Mouse (Mus musculus): Measurements from ENCODE around the gene Usp54. TPM values are rescaled to one million over a fixed set of nuclear protein-coding genes. Genes with fewer than 3 reads are reported as not detected.

Gene Usp54
- polyA plus RNA-seq, 1 experiment from 2014 or later = 9.9 TPM

DNA sequence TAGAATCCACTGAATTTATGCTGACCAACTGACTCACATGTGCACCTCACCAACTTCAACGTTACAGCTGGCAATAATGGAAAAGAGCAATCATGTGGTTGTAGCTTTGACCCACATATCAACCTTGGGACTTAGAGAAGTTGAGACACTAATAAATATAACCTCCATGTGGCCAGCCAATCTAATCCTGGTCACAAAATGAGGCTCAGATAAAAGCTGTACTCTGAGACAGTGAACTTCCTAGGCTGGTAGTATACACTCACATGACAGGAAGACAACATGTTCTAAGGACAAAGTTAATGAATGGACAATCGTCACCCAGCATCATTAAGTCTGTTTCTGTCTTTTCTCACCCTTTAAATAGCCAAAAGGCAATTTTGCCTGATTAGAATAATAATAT, 14.4 kb downstream of the Usp54 start:
- H3K27ac ChIP-seq (ENCODE audit: low read depth, low read length) = no peak overlapping the region
- H3K36me3 ChIP-seq (ENCODE audit: control insufficient read depth, insufficient read depth, low read length) = no peaks in the 10 kb centered on the region
- no peak overlapping the region for H3K4me3 ChIP-seq (ENCODE audit: low read depth, low read length)
- 83% methylated on average over 2 of the region's 2 CpGs for WGBS
- ATAC-seq (ENCODE audit: low FRiP score) = no peak
- no peak overlapping the region for H3K9ac ChIP-seq (ENCODE audit: low read depth, low read length)
- no peak for DNase-seq (ENCODE audit: low spot score)
- no peaks in the 10 kb centered on the region for H3K27me3 ChIP-seq (ENCODE audit: control insufficient read depth, insufficient read depth, low read length)
- no peaks in the 10 kb centered on the region for H3K9me3 ChIP-seq (ENCODE audit: control insufficient read depth, low read length)
- H3K4me2 ChIP-seq (replicated peaks; ENCODE audit: low read depth, low read length) = no peak overlapping the region
- no peaks in the 10 kb centered on the region for H3K4me1 ChIP-seq (replicated peaks; ENCODE audit: control insufficient read depth, insufficient read depth, low read length)

DNA sequence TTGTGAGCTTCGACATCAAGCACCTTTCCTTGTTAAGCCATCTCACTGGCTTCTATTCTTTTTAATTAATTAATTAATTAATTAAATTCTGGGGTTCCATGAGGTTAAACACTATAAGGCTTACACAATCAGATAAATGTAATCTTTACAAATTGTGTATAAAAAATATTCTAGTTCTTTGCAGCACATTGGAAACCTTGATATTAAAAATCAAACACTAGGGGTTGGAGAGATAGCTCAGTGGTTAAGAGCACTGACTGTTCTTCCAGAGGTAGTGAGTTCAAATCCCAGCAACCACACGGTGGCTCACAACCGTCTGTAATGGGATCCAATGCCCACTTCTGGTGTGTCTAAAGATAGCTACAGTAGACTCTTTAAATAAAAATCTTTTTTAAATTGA, 18.0 kb downstream of the Usp54 start:
- Histone ChIP-seq H3K9ac (ENCODE audit: low read depth, low read length) (no peak overlapping the region), H3K9me3 (ENCODE audit: control insufficient read depth, low read length) (no peaks in the 10 kb centered on the region), H3K4me3 (ENCODE audit: low read depth, low read length) (no peak overlapping the region), H3K4me2 (replicated peaks; ENCODE audit: low read depth, low read length) (no peak overlapping the region), H3K27ac (ENCODE audit: low read depth, low read length) (no peak overlapping the region), H3K27me3 (ENCODE audit: control insufficient read depth, insufficient read depth, low read length) (no peaks in the 10 kb centered on the region), H3K4me1 (replicated peaks; ENCODE audit: control insufficient read depth, insufficient read depth, low read length) (no peaks in the 10 kb centered on the region), H3K36me3 (ENCODE audit: control insufficient read depth, insufficient read depth, low read length) (no peaks in the 10 kb centered on the region)
- 93% methylated on average over 3 of the region's 3 CpGs for whole genome bisulfite sequencing
- ATAC-seq (ENCODE audit: low FRiP score) (no peak), DNase-seq (ENCODE audit: low spot score) (no peak)

DNA sequence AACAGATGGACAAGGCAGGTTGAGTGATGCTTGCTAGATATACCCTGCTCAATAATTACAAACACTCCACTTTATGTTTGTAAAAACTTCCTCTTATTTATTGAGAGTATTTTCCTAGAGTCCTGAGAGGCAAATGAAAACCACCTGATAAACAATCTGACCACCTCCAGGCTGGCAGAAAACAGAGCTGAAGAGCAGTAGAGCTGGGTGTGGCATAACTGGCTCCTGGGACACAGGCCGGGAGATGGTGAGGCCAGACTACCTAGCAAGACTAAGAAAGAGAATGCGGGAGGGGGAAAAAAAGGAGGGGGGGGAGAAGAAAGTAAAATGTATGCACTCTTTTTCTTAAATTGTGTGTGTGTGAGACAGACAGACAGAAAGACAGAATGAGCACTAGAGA, 18.5 kb downstream of the Usp54 start:
- Histone ChIP-seq H3K36me3 (ENCODE audit: control insufficient read depth, insufficient read depth, low read length) (no peaks in the 10 kb centered on the region), H3K27ac (ENCODE audit: low read depth, low read length) (no peak overlapping the region), H3K4me2 (replicated peaks; ENCODE audit: low read depth, low read length) (no peak overlapping the region), H3K27me3 (ENCODE audit: control insufficient read depth, insufficient read depth, low read length) (no peaks in the 10 kb centered on the region), H3K9me3 (ENCODE audit: control insufficient read depth, low read length) (no peaks in the 10 kb centered on the region), H3K4me1 (replicated peaks; ENCODE audit: control insufficient read depth, insufficient read depth, low read length) (no peaks in the 10 kb centered on the region), H3K9ac (ENCODE audit: low read depth, low read length) (no peak overlapping the region), H3K4me3 (ENCODE audit: low read depth, low read length) (no peak overlapping the region)
- DNase-seq (ENCODE audit: low spot score) (no peak), ATAC-seq (ENCODE audit: low FRiP score) (no peak)
- WGBS = 93% methylated on average over 2 of the region's 2 CpGs

DNA sequence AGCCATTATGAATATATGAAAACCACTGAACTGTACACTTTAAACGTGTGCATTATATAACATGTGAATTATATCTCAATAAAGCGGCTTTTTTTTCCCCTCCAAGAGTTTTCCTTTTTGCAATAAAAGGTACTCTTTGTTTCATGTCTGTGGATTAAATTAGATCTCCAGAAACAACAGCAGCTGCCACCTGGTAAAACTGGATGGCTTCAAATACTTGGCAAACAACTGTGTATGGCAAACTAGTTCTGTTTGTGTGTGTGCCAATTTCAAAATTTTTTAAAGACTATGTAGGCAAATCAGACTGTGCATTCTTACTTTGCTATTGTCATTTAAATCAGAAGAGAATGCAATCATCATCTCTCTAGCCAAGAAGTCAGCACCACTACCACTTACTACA, 19.0 kb downstream of the Usp54 start:
- no peak for DNase-seq (ENCODE audit: low spot score)
- no peak for ATAC-seq (ENCODE audit: low FRiP score)
- H3K4me3 ChIP-seq (ENCODE audit: low read depth, low read length) = no peak overlapping the region
- no peak overlapping the region for H3K27ac ChIP-seq (ENCODE audit: low read depth, low read length)
- no peaks in the 10 kb centered on the region for H3K27me3 ChIP-seq (ENCODE audit: control insufficient read depth, insufficient read depth, low read length)
- WGBS = 87% methylated on average over 2 of the region's 2 CpGs
- H3K36me3 ChIP-seq (ENCODE audit: control insufficient read depth, insufficient read depth, low read length) = no peaks in the 10 kb centered on the region
- no peaks in the 10 kb centered on the region for H3K4me1 ChIP-seq (replicated peaks; ENCODE audit: control insufficient read depth, insufficient read depth, low read length)
- H3K9ac ChIP-seq (ENCODE audit: low read depth, low read length) = no peak overlapping the region
- H3K9me3 ChIP-seq (ENCODE audit: control insufficient read depth, low read length) = no peaks in the 10 kb centered on the region
- no peak overlapping the region for H3K4me2 ChIP-seq (replicated peaks; ENCODE audit: low read depth, low read length)

DNA sequence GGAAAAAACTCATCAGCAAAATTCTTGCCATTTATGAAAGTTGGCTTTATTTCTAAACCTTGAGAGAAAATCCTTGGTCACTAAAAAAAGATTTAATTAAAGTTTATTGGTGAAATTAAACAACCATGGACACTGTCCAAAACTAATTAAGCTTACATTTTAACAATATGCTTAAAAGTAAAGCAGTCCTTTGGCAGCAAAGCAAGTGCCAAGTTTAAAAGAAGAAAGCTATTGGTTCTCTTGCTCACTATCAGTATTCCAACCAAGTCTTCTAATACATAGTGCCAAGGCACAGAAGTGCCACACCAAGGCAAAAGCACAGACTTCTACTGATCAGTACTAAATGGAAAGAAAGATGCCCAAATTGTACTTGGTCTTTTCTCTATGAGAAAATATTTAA, 21.7 kb downstream of the Usp54 start:
- ATAC-seq (ENCODE audit: low FRiP score) (no peak), DNase-seq (ENCODE audit: low spot score) (no peak)
- Histone ChIP-seq H3K9me3 (ENCODE audit: control insufficient read depth, low read length) (no peaks in the 10 kb centered on the region), H3K27me3 (ENCODE audit: control insufficient read depth, insufficient read depth, low read length) (no peaks in the 10 kb centered on the region), H3K4me2 (replicated peaks; ENCODE audit: low read depth, low read length) (no peak overlapping the region), H3K9ac (ENCODE audit: low read depth, low read length) (no peak overlapping the region), H3K27ac (ENCODE audit: low read depth, low read length) (no peak overlapping the region), H3K4me1 (replicated peaks; ENCODE audit: control insufficient read depth, insufficient read depth, low read length) (no peaks in the 10 kb centered on the region), H3K36me3 (ENCODE audit: control insufficient read depth, insufficient read depth, low read length) (no peaks in the 10 kb centered on the region), H3K4me3 (ENCODE audit: low read depth, low read length) (no peak overlapping the region)

DNA sequence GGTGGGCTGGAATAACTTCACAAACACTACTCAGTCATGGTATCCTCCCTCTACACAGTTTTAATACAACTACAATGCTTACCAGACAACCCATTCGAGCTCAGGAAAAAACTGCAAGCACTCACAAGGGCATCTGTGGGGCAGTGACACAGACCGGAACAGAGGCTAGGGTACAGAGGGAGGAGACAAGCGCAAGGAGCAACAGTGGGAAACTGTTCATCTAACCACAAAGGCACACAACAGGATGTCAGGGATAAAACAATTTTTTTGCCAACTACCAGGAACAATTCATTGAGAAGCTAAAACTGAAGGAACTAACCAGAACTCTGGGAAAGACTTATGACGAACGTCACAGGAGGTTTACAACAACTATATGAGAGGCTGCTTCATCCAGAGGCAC, 22.7 kb downstream of the Usp54 start:
- ATAC-seq (ENCODE audit: low FRiP score) = no peak
- H3K9ac ChIP-seq (ENCODE audit: low read depth, low read length) = no peak overlapping the region
- H3K4me1 ChIP-seq (replicated peaks; ENCODE audit: control insufficient read depth, insufficient read depth, low read length) = no peaks in the 10 kb centered on the region
- WGBS = 82% methylated on average over 5 of the region's 5 CpGs
- no peaks in the 10 kb centered on the region for H3K9me3 ChIP-seq (ENCODE audit: control insufficient read depth, low read length)
- H3K27ac ChIP-seq (ENCODE audit: low read depth, low read length) = no peak overlapping the region
- no peaks in the 10 kb centered on the region for H3K36me3 ChIP-seq (ENCODE audit: control insufficient read depth, insufficient read depth, low read length)
- H3K27me3 ChIP-seq (ENCODE audit: control insufficient read depth, insufficient read depth, low read length) = no peaks in the 10 kb centered on the region
- no peak overlapping the region for H3K4me2 ChIP-seq (replicated peaks; ENCODE audit: low read depth, low read length)
- no peak for DNase-seq (ENCODE audit: low spot score)
- no peak overlapping the region for H3K4me3 ChIP-seq (ENCODE audit: low read depth, low read length)

DNA sequence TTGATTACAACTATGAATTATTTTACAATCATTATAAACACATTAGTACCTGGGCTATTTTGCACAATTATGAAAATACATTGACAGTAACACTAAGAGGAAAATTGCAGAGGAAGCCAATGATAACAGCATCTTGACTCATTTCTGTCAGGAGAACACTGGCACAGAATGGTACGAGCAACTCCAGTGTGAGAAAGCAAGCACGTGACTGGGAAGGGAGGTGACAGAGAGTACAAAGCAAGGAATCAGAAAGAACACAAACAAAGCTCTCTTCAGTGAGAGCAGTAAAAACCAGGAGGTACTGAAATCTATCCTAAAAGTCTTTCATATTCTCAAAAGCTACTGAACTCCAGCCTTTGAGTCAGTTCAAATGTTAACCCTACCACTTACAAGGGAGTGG, 24.4 kb downstream of the Usp54 start:
- Histone ChIP-seq H3K4me3 (ENCODE audit: low read depth, low read length) (no peak overlapping the region), H3K9me3 (ENCODE audit: control insufficient read depth, low read length) (no peaks in the 10 kb centered on the region), H3K9ac (ENCODE audit: low read depth, low read length) (no peak overlapping the region), H3K27ac (ENCODE audit: low read depth, low read length) (no peak overlapping the region), H3K36me3 (ENCODE audit: control insufficient read depth, insufficient read depth, low read length) (no peaks in the 10 kb centered on the region), H3K27me3 (ENCODE audit: control insufficient read depth, insufficient read depth, low read length) (no peaks in the 10 kb centered on the region), H3K4me1 (replicated peaks; ENCODE audit: control insufficient read depth, insufficient read depth, low read length) (no peaks in the 10 kb centered on the region), H3K4me2 (replicated peaks; ENCODE audit: low read depth, low read length) (no peak overlapping the region)
- DNase-seq (ENCODE audit: low spot score) (no peak), ATAC-seq (ENCODE audit: low FRiP score) (no peak)
- 35% methylated on average over 2 of the region's 2 CpGs for WGBS

DNA sequence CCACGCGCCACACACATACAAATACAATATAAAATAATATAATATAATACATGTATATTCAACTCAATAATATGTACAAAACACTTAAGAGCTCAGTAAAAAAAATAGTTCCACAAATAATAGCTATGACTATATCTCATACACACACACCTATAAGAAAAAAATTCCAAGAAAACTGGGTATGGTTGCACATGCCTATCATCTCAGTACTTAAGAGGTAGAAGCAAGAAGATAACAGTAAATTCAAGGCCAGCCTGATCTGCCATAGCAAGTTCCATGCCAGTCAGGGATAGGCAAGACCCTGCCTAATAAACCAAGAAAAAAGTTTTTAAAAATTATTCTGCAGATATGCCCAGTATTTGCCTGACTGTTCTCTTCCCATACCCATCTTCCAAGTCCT, 25.8 kb downstream of the Usp54 start:
- 93% methylated on average over 2 of the region's 2 CpGs for WGBS
- no peak overlapping the region for H3K4me3 ChIP-seq (ENCODE audit: low read depth, low read length)
- no peak overlapping the region for H3K27ac ChIP-seq (ENCODE audit: low read depth, low read length)
- no peaks in the 10 kb centered on the region for H3K27me3 ChIP-seq (ENCODE audit: control insufficient read depth, insufficient read depth, low read length)
- no peaks in the 10 kb centered on the region for H3K9me3 ChIP-seq (ENCODE audit: control insufficient read depth, low read length)
- H3K4me1 ChIP-seq (replicated peaks; ENCODE audit: control insufficient read depth, insufficient read depth, low read length) = no peaks in the 10 kb centered on the region
- no peak overlapping the region for H3K4me2 ChIP-seq (replicated peaks; ENCODE audit: low read depth, low read length)
- H3K36me3 ChIP-seq (ENCODE audit: control insufficient read depth, insufficient read depth, low read length) = no peaks in the 10 kb centered on the region
- no peak for DNase-seq (ENCODE audit: low spot score)
- no peak for ATAC-seq (ENCODE audit: low FRiP score)
- no peak overlapping the region for H3K9ac ChIP-seq (ENCODE audit: low read depth, low read length)

DNA sequence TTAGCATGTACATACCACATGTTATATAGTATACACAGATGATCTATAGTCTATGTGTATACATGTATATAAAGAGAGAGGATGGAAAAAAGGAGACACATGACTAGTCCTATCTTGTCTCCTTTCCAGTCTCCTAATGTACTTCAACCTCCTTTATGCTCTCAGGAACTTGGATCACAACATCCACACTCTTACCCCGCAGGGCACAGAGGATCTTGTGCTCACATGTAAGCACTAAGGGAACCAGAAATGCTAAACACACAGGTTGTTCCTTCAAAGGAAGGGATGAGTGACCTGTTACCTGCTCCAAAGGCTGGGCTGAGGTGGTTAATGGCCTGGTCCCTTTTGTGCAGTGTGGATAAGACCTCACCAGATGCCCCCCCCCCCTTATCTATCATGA, 28.0 kb downstream of the Usp54 start:
- no peak overlapping the region for H3K4me3 ChIP-seq (ENCODE audit: low read depth, low read length)
- H3K4me1 ChIP-seq (replicated peaks; ENCODE audit: control insufficient read depth, insufficient read depth, low read length) = no peaks in the 10 kb centered on the region
- no peaks in the 10 kb centered on the region for H3K9me3 ChIP-seq (ENCODE audit: control insufficient read depth, low read length)
- H3K27me3 ChIP-seq (ENCODE audit: control insufficient read depth, insufficient read depth, low read length) = no peaks in the 10 kb centered on the region
- DNase-seq (ENCODE audit: low spot score) = no peak
- no peaks in the 10 kb centered on the region for H3K36me3 ChIP-seq (ENCODE audit: control insufficient read depth, insufficient read depth, low read length)
- no peak overlapping the region for H3K27ac ChIP-seq (ENCODE audit: low read depth, low read length)
- 89% methylated on average over 1 of the region's 1 CpGs for WGBS
- ATAC-seq (ENCODE audit: low FRiP score) = no peak
- no peak overlapping the region for H3K4me2 ChIP-seq (replicated peaks; ENCODE audit: low read depth, low read length)
- H3K9ac ChIP-seq (ENCODE audit: low read depth, low read length) = no peak overlapping the region

Measured in hindbrain, embryonic 11.5 days (tissue).